Mouse (Mus musculus) heart, embryonic 11.5 days (tissue): ENCODE data around the gene Dgkz. TPM values are rescaled to one million over a fixed set of nuclear protein-coding genes. Genes with fewer than 3 reads are reported as not detected.

Experiments used
- ATAC-seq: fragments of 200-750 bp; cut with Nextera tagmentation; replicated peaks from 2 replicates; pipeline ENCODE4 v1.8.0; 2017; ENCODE audit warnings: moderate library complexity; ENCODE audit not compliant: insufficient number of reproducible peaks, low FRiP score, low TSS enrichment
- H3K27ac ChIP-seq: fragments of 300-500 bp; sonication (generic); 2 replicates; pipeline ENCODE4 v1.5.1; 2014; ENCODE audit warnings: mild to moderate bottlenecking, low read depth, low read length
- H3K27me3 ChIP-seq: fragments of 300-500 bp; sonication (generic); 2 replicates; pipeline ENCODE4 v1.6.1; 2014; ENCODE audit warnings: mild to moderate bottlenecking, low read length, mixed read lengths; ENCODE audit not compliant: control insufficient read depth, insufficient read depth
- H3K36me3 ChIP-seq: fragments of 300-500 bp; sonication (generic); 2 replicates; pipeline ENCODE4 v1.6.1; 2014; ENCODE audit warnings: mild to moderate bottlenecking, low read length, moderate library complexity, mixed read lengths; ENCODE audit not compliant: control insufficient read depth, insufficient read depth
- H3K4me1 ChIP-seq: fragments of 300-500 bp; sonication (generic); 2 replicates; pipeline ENCODE4 v1.6.1; 2014; ENCODE audit warnings: low read length; ENCODE audit not compliant: control insufficient read depth, insufficient read depth
- H3K4me2 ChIP-seq: fragments of 300-500 bp; sonication (generic); 2 replicates; pipeline ENCODE4 v1.6.1; 2014; ENCODE audit warnings: mild to moderate bottlenecking, moderate library complexity
- H3K4me3 ChIP-seq: fragments of 300-500 bp; sonication (generic); 2 replicates; pipeline ENCODE4 v1.5.1; 2014; ENCODE audit warnings: low read depth, low read length
- H3K9ac ChIP-seq: fragments of 300-500 bp; sonication (generic); 2 replicates; pipeline ENCODE4 v1.6.1; 2014; ENCODE audit warnings: mild to moderate bottlenecking, low read depth, low read length, moderate library complexity
- H3K9me3 ChIP-seq: fragments of 300-500 bp; sonication (generic); replicated peaks from 2 replicates; pipeline ENCODE4 v1.6.1; 2016; ENCODE audit warnings: low read length; ENCODE audit not compliant: control insufficient read depth
- WGBS: fragments of 180-500 bp; shearing (Covaris S2); extraction: QIAGEN DNeasy Blood & Tissue Kit; methylation state at CpG from one replicate; pipeline ENCODE4 v1.1.7; 2014; ENCODE audit not compliant: insufficient replicate concordance; 5-methylcytosine and 5-hydroxymethylcytosine counted together
- polyA plus RNA-seq: library from polyadenylated mRNA; unstranded; fragments of >200 nt; fragmentation: Nextera tagmentation; extraction: Ambion mirVana; gene quantifications from 2 replicates; pipeline ENCODE4 v1.2.1, GENCODE M21; 2014

Dgkz gene
- polyA plus RNA-seq, 1 experiment from 2014 or later, result 42.1 TPM

DNA sequence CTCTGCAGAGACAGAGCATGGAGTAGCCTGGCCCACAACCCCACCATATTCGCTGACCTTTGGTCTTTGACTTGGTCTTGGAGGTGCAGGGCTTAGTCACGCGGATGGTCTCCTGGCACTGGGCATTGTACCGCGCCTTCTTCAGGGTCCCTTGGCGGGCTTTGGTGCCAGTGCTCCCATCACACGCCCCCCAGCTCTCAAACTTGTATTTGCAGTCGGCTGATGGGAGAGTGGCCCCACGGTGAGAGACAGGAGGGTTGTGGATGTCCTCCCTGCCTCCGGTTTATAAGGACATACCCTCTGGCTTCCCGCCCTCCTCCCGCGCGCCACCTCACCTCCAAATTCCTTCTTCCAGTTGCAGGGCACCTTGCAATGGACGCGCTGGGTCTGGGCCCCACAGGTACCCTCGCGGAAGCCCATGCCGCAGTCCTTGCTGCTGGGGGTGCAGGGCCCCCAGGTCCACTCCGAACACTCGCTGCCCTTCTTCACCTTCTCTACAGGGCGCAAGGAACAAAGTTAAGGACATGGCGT lies 44.8 kb downstream of the Dgkz start:
- H3K4me2 ChIP-seq, result peak overlapping the region; percentile 83
- peaks cover 4% of the 10 kb centered on the region for H3K27me3 ChIP-seq
- no peaks in the 10 kb centered on the region for H3K9me3 ChIP-seq
- peak overlapping the region; percentile 67 for H3K4me3 ChIP-seq
- H3K27ac ChIP-seq, result peak overlapping the region; percentile 96
- under 1% methylated on average over 23 of the region's 23 CpGs for WGBS
- H3K9ac ChIP-seq, result peak overlapping the region; percentile 90
- H3K36me3 ChIP-seq, result peaks cover 16% of the 10 kb centered on the region; the same call in 1 of the 2 replicates
- H3K4me1 ChIP-seq, result peaks cover 34% of the 10 kb centered on the region
- no peak for ATAC-seq

DNA sequence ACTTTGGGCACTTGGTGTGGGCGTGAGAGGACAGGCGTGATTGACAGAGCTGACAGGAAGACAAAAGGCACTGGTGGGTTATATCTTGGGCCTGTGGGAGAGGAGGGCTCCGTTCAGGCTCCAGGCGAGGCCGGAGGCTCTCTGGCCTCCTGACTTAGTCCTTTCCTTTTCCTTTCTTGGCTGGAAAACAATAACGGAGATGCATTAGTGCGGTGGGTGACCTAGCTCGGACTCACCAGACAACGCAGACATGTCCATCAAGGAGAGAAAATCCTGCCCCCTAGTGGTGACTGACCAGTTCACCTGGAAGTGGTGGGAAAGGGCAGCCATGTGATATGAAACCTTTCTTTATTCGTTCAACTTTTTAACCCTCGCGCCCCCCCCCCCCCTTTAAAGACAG lies 45.7 kb downstream of the Dgkz start:
- 8% methylated on average over 12 of the region's 12 CpGs for WGBS
- H3K4me2 ChIP-seq, result peak overlapping the region; percentile 83
- H3K27me3 ChIP-seq, result peaks cover 4% of the 10 kb centered on the region
- peaks cover 33% of the 10 kb centered on the region for H3K4me1 ChIP-seq
- peak overlapping the region; percentile 67 for H3K4me3 ChIP-seq
- H3K36me3 ChIP-seq, result peaks cover 8% of the 10 kb centered on the region; the same call in 1 of the 2 replicates
- no peak for ATAC-seq
- peak overlapping the region; percentile 90; the same call in 1 of the 2 replicates for H3K9ac ChIP-seq
- no peaks in the 10 kb centered on the region for H3K9me3 ChIP-seq
- peak overlapping the region; percentile 96; the same call in 1 of the 2 replicates for H3K27ac ChIP-seq

DNA sequence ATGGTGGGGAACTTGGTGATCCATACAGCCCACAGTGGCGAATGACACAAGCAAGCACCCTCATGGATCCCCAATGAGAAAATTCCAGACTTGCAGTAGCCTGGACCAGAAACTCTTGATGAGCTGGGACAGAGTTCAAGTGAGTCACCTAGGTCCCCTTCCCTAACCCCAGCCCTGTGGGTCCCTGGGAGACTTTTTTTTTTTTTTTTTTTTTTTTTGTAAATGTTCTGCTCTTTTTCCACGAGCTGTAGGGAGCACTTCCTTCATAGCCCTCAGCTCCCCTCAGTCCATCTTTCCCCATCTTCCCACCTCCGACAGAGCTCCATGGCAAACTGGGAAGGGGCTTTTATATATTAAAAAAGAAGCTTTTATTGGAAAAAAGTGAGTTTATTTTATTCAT lies 46.2 kb downstream of the Dgkz start:
- WGBS, result 50% methylated on average over 3 of the region's 3 CpGs
- H3K4me3 ChIP-seq, result no peak overlapping the region
- H3K36me3 ChIP-seq, result 0 out of 2 replicates have a peak, but pooled peaks cover 8% of the 10 kb centered on the region
- peaks cover 8% of the 10 kb centered on the region for H3K27me3 ChIP-seq
- no peak overlapping the region for H3K9ac ChIP-seq
- no peaks in the 10 kb centered on the region for H3K9me3 ChIP-seq
- peaks cover 28% of the 10 kb centered on the region for H3K4me1 ChIP-seq
- no peak for ATAC-seq
- H3K27ac ChIP-seq, result no peak overlapping the region
- H3K4me2 ChIP-seq, result peak overlapping the region; percentile 83; the same call in 1 of the 2 replicates

DNA sequence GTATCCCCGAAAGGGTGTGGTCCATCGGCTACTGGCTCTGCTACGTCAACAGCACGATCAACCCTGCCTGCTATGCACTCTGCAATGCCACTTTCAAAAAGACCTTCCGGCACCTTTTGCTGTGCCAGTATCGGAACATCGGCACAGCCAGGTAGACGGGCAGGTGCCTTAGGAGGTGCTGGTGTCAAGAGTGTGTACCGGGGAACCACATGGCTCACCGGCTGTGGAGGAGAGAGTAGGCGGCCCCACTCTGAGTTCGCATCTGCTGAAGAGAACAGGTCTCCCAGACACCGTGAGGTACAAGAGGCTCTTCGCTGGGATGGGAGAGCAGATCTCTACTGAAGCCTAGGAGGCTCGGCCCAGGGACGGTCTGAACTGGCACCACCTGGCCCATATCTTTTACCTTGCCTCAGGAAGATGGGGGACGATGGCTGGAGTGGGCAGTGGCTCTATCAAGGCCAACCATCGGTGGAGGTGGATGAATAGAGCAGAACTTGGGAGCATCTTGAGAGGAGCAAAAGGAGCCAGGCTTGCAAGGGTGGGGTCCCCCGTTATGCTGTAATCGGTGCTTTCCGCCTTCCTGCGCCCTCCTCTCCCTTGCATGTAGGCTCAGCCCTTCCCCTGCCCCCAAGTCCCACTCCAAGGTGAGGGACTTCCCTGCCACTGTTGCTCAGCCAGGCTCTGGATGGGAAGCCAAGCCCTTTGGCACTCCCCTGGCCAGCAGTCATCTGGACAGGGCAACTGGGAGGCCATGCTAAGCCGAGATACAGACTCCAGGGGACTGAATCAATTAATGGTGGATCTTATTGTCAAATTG lies 46.9 kb downstream of the Dgkz start:
- H3K4me3 ChIP-seq, result 0 out of 2 replicates have a peak overlapping the region, but pooled peaks have one; percentile 28
- H3K4me2 ChIP-seq, result peak overlapping the region; percentile 52; the same call in 1 of the 2 replicates
- WGBS, result 64% methylated on average over 23 of the region's 23 CpGs
- no peak overlapping the region for H3K27ac ChIP-seq
- no peaks in the 10 kb centered on the region for H3K9me3 ChIP-seq
- H3K9ac ChIP-seq, result no peak overlapping the region
- peaks cover 12% of the 10 kb centered on the region for H3K27me3 ChIP-seq
- 0 out of 2 replicates have a peak, but pooled peaks cover 8% of the 10 kb centered on the region for H3K36me3 ChIP-seq
- H3K4me1 ChIP-seq, result peaks cover 22% of the 10 kb centered on the region
- ATAC-seq, result no peak

DNA sequence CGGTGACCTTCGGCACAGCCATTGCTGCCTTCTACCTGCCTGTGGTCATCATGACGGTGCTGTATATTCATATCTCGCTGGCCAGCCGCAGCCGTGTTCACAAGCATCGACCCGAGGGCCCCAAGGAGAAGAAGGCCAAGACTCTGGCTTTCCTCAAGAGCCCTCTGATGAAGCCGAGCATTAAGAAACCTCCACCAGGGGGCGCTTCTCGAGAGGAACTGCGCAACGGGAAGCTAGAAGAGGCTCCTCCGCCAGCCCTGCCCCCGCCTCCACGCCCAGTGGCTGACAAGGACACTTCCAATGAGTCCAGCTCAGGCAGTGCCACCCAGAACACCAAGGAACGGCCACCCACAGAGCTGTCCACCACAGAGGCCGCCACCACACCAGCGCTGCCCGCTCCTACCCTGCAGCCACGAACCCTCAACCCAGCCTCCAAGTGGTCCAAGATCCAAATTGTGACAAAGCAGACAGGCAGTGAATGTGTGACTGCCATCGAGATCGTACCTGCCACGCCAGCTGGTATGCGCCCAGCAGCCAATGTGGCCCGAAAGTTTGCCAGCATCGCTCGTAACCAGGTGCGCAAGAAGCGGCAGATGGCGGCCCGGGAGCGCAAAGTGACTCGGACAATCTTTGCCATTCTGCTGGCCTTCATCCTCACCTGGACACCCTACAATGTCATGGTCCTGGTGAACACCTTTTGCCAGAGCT lies 47.7 kb downstream of the Dgkz start:
- Histone ChIP-seq H3K4me2 (peak overlapping the region; percentile 52), H3K4me3 (peak overlapping the region; percentile 28; the same call in 1 of the 2 replicates), H3K4me1 (peaks cover 18% of the 10 kb centered on the region), H3K9ac (no peak overlapping the region), H3K27ac (no peak overlapping the region), H3K9me3 (no peaks in the 10 kb centered on the region), H3K36me3 (0 out of 2 replicates have a peak, but pooled peaks cover 4% of the 10 kb centered on the region), H3K27me3 (peaks cover 20% of the 10 kb centered on the region)
- WGBS, result 30% methylated on average over 34 of the region's 34 CpGs
- ATAC-seq, result no peak

DNA sequence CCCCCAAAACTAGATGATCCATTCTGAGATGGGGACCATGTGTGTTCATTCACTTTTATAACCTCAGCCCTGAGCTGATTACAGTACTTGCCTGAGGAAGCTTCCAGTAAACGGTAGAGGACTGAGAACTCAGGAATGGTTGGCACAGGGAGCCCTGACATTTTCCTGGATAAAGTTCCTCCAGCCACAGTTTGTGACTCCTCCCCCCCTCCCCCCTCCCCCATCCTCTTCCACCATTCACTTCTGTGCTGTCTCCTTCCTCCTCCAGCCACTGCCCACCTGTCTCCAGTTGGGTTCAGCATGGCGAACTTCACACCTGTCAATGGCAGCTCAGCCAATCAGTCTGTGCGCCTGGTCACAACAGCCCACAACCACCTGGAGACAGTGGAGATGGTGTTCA lies 48.7 kb downstream of the Dgkz start, which contains the start of gene Chrm4:
Gene Chrm4 (plus strand): TSS at position 301 of the 400 bp plus-strand sequence.
- Histone ChIP-seq H3K27ac (no peak within 1 kb of the TSS), H3K36me3 (0 out of 2 replicates have a peak, but pooled peaks cover 4% of the 10 kb centered on the region), H3K4me2 (peak within 1 kb of the TSS; percentile 52), H3K9me3 (no peaks in the 10 kb centered on the region), H3K4me3 (peak within 1 kb of the TSS; percentile 28; the same call in 1 of the 2 replicates), H3K4me1 (peaks cover 10% of the 10 kb centered on the region), H3K27me3 (peaks cover 30% of the 10 kb centered on the region), H3K9ac (no peak within 1 kb of the TSS)
- 86% methylated on average over 3 of the region's 3 CpGs for WGBS
- no peak for ATAC-seq

DNA sequence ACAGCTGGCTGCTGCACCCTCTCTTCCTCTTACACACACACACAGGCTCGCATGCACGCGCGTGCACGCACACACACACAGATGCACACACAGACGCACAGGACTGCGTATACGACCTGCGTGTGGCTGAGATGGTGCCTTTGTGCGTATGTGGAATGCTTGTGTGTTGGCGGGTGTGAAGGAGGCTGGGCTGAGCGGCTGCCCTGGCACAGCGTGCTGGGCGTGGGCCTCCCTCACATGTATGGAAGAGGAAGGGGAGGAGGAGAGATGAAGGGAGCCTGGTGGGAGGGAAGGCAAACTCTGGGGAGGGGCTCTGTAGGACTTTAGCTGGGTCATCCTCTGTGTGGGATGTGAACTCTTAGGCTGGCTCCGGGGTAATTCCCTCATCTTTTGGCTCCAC lies 50.2 kb downstream of the Dgkz start:
- no peak for ATAC-seq
- H3K4me1 ChIP-seq, result peaks cover 13% of the 10 kb centered on the region
- no peak overlapping the region for H3K4me3 ChIP-seq
- no peak overlapping the region for H3K27ac ChIP-seq
- no peaks in the 10 kb centered on the region for H3K9me3 ChIP-seq
- WGBS, result 81% methylated on average over 14 of the region's 15 CpGs
- 0 out of 2 replicates have a peak, but pooled peaks cover 4% of the 10 kb centered on the region for H3K36me3 ChIP-seq
- H3K9ac ChIP-seq, result no peak overlapping the region
- no peak overlapping the region for H3K4me2 ChIP-seq
- peaks cover 44% of the 10 kb centered on the region for H3K27me3 ChIP-seq

DNA sequence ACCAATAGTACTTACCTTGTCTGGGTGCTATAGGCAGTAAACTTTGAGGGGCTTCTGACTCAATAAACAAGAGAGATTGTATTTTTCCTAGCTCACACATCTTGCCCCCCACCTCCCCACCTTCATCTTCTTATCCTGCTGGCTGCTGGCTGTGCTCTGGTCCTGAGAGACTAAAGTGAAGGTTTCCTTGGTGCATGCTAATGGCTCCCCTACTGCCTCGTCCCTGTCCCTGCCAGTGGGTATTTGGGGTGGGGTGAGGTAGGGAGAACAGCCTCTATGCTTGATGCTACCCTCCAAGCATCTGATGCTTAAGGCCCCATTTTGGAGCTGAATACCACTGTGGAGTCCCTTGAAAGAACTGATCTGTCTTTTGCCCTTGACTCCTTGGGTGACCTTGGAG lies 50.9 kb downstream of the Dgkz start:
- H3K36me3 ChIP-seq, result 0 out of 2 replicates have a peak, but pooled peaks cover 4% of the 10 kb centered on the region
- H3K27ac ChIP-seq, result no peak overlapping the region
- no peak overlapping the region for H3K9ac ChIP-seq
- peaks cover 47% of the 10 kb centered on the region for H3K27me3 ChIP-seq
- H3K4me2 ChIP-seq, result no peak overlapping the region
- H3K4me1 ChIP-seq, result peaks cover 10% of the 10 kb centered on the region
- H3K9me3 ChIP-seq, result no peaks in the 10 kb centered on the region
- no peak overlapping the region for H3K4me3 ChIP-seq
- WGBS, result 56% methylated on average over 1 of the region's 1 CpGs
- ATAC-seq, result no peak
